Mouse (Mus musculus): ENCODE measurements around the gene Gm4791. TPM values are rescaled to one million over a fixed set of nuclear protein-coding genes. Genes with fewer than 3 reads are reported as not detected.

Gm4791 gene
- polyA plus RNA-seq (2017; shearing (Covaris generic)) = not detected

DNA sequence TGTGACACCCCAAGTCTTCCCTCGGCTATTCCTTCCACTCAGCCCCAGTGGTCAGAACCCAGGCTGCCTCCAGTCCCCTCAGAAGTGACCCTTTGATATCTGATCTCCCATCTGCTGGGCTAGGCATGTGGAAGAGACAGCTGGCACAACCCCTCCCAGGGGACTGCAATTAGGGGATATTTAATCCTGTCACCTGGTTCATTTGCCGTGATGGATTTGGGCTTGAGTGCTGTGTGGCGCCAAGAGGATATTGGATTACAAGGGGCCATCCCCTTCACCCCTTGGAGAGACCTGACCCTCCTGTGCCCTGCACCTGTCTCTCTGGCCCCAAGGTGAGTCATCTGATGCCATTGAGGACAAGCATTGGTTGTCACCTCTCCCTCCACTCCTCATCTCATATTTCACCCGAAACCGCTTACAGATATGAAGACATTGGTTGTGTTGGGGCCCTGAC is at the start of gene Gm4791:
Gene Gm4791, plus strand, starts transcription at position 404 of the 454 bp plus-strand sequence.
- ATAC-seq = no peak

DNA sequence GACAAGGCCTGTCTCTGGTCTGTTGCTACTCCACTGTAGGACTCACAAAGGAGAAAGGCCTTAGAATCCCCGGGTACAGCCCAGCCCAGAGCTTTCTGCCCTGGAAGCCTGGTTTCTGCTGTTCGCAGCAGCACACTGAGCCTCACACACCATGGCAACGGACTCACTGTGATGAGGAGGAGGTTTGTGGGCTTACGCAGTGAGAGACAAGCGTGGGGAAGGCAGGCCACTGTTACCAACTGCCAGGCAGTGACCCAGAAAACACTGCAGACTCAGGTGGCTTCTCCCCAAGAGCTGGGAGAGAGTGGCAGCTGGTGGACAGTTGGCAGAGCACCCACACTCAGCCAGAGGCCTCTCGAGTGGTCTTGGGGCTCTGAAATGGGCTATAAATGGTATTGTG is 42.3 kb upstream of the Gm4791 start:
- ATAC-seq = no peak

DNA sequence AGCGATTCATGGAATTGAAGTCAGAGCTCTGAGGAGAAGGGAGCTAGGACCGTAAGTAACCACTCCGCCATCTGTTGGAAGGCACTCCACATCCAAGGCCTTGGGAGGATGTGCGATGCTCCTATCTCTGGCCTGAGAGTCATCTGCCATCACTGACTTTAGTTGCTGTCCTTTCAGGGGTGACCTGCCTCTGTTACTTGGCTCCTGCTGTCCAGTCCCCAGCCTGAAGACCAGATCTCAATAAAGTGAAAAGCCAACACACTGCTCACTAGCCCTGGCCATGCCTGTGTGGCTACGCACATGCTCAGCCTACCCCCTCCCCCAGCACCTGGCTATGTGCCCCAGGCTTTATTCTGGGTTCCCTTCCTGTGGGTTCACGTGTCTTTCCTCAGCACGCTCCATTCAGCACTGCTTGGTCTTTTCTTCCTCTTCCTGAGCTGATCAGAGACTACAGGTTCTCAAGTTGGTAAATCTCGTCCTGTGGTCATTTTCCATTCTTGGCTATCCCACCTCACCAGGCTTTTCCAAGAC is 41.1 kb upstream of the Gm4791 start:
- ATAC-seq = no peak

DNA sequence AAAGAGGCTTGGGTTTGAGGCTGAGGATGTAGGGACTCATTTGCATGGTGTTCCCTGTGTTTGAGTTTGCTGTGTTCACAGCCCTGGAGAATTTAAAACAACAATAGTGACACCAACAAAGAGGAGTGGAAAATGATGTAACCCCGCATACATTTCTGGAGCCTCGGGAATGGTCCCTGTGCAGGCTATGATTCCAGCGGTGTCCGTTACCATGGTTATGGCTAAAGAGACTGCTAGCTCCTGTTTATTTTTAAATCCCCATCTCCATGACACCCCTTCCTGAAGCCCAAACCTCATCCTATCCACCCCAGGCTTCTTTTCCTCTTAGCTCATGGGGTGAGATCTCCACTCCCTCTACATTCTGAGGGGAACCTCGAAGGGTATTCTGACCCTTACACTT is 32.5 kb upstream of the Gm4791 start:
- no peak for ATAC-seq

DNA sequence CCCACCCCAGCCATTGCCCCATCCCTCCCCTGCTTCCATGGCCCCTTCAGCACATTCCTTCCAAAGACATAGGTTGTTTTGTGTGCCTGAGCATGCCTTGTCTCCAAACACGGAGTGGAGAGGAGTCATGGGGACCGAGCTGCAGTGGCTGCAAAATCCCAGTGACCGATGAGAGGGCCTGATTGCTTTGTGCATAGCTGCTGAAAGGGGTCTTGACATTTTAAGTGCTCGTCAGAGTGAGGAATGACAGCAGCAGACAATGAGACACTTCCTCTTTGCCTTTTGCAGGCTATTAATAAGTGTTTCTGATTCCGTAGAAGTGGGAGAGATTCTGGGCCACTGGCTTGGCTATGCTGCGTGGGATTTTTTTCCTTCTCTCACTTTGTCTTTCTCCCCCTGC is 29.6 kb upstream of the Gm4791 start:
- no peak for ATAC-seq

DNA sequence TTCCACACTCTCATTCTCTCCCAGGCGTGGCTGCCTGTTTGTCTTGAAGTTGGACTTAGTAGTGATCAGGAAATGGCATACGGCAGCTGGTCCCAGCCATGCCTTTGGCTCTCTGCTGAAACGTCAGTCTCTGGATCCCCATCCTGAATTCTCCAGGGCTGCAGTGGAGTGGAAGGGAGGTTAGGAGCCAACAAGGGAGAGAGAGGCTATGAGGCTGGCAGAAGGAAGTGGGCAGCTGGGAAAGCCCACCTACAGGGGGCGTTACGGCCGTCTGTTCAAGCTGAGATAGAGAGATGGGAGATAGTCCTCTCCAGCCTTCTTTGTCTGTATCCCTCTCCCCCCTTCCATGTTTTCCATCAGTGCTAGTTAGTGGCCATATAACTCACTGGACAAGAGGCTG is 29.1 kb upstream of the Gm4791 start:
- no peak for ATAC-seq

DNA sequence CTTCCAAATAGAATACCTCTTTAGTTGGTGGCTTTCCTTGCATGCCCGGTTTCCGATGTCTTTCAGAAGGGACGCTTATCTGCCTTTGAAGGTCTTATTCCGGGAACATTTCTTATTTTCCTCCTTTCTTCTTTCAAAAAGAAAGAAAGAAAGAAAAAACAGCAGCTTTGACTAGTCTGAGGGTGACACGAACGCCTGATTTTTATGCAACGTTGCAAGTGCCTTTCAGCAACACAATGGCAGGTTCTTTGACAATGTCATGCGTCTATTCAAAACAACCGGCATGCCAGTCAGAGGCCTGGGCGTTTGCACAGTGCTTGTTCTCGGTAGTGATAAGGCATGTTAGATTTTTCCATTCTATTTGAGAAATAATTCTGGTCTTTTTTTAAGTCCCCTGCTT is 19.7 kb upstream of the Gm4791 start:
- no peak for ATAC-seq

DNA sequence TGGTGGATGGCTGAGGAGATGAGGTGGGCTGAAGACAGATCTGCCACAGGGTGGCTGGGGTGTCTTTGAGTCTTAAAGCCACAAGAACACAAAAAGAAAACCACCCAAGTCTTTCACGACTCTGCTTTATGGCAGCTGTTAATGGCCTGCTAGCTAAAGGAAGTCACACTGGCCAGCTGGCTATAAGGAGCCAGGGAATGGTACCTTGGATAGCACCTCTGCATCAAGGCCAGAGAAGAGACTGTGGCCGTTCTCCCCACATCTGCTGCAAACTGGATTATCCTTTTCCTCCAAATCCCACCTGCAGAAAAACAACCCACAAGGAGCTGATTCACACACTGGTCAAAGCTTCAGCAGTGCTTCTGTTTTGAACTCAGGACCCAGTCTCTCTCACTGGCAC is 18.4 kb upstream of the Gm4791 start:
- no peak for ATAC-seq

DNA sequence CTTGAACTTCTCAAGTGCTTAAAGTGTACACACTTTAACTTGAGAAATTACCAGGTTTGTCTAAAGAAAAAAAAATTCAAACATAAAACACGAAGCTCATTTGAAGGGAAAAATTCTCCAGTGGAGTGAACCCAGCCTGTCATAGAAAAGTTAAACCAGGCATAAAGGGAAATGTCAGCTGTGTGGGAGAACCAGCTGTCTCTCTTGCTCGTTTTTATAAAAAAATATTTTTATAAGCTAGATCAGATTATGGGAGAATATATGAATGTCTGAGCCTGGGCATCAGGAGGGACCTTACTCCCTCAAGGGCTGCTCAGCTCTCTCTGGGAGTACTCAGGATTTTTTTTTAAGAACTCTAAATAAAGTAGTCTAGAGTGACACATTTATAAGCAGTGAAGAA is 15.1 kb upstream of the Gm4791 start:
- ATAC-seq = no peak

DNA sequence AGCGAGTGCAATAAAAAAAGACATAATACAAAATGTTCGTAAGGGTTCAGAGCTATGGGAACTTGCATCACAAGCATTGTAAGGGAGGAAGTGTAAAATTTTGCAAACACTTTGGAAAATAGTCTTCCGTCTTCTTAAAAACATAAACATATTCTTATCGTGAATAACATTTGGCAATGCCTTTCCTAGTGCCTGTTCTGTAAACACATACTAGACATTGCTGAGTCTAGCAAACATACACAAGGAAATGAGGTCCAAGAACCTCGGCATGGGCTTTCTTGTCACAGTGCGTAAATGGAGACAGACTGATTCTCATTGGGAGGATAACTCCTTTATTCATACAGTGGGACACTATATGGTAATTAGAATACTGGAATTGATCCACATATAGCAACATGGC is 43.0 kb downstream of the Gm4791 start:
- no peak for ATAC-seq
